Mouse (Mus musculus): ENCODE data around the gene Usp43. TPM values are rescaled to one million over a fixed set of nuclear protein-coding genes. Genes with fewer than 3 reads are reported as not detected.

Gene Usp43
- total RNA-seq (2021): 10 to 100 TPM; 20.5 to 25.4 TPM

GRCm38 (mm10) chr11:67921827-67922754 lies at the start of gene Usp43:
TSS of gene Usp43 (minus strand) at chr11:67922153.
- peak in 1 of 2 experiments; percentile 88 for DNase-seq (ENCODE audit: extremely low spot score in 1 of 2, low spot score in 2 of 2)
- intact Hi-C loops (cut with DNase I): loop anchor here (2.0 to 5.0 kb wide), 2 partner anchors 35 to 101 kb away; no protein-coding TSS in a partner anchor

GRCm38 (mm10) chr11:67967831-67968230 lies 45.9 kb upstream of the Usp43 start:
- intact Hi-C loops (cut with DNase I): no loop called here
- no peak for DNase-seq (ENCODE audit: extremely low spot score in 1 of 2, low spot score in 2 of 2)

- intact Hi-C loops (cut with DNase I): no loop called here
- peak; percentile 91 to 97 for DNase-seq (ENCODE audit: extremely low spot score in 1 of 2, low spot score in 2 of 2)
Measured at GRCm38 (mm10) chr11:67965905-67966878, 44.2 kb upstream of the Usp43 start, which contains the start of gene Stx8. TSS of gene Stx8 (plus strand) at chr11:67966193.

- intact Hi-C loops (cut with DNase I): no loop called here
- peak; percentile 86 to 89 for DNase-seq (ENCODE audit: extremely low spot score in 1 of 2, low spot score in 2 of 2)
Measured at GRCm38 (mm10) chr11:67965242-67965883, 43.4 kb upstream of the Usp43 start, which contains the start of gene Cfap52. TSS of gene Cfap52 (minus strand) at chr11:67965651.

GRCm38 (mm10) chr11:67964110-67964509 lies 42.2 kb upstream of the Usp43 start:
- intact Hi-C loops (cut with DNase I): no loop called here
- DNase-seq (ENCODE audit: extremely low spot score in 1 of 2, low spot score in 2 of 2): no peak

GRCm38 (mm10) chr11:67954413-67954812 lies 32.5 kb upstream of the Usp43 start:
- intact Hi-C loops (cut with DNase I): no loop called here

GRCm38 (mm10) chr11:67953604-67954003 lies 31.7 kb upstream of the Usp43 start:
- DNase-seq (ENCODE audit: extremely low spot score in 1 of 2, low spot score in 2 of 2): no peak

More at GRCm38 (mm10) chr11:67954413-67954812, 32.5 kb upstream of the Usp43 start:
- no peak for DNase-seq (ENCODE audit: extremely low spot score in 1 of 2, low spot score in 2 of 2)

GRCm38 (mm10) chr11:67949475-67949874 lies 27.5 kb upstream of the Usp43 start:
- no peak for DNase-seq (ENCODE audit: extremely low spot score in 1 of 2, low spot score in 2 of 2)
- intact Hi-C loops (cut with DNase I): no loop called here

More at GRCm38 (mm10) chr11:67953604-67954003, 31.7 kb upstream of the Usp43 start:
- intact Hi-C loops (cut with DNase I): no loop called here

- no peak for DNase-seq (ENCODE audit: extremely low spot score in 1 of 2, low spot score in 2 of 2)
- intact Hi-C loops (cut with DNase I): no loop called here
Measured at GRCm38 (mm10) chr11:67948229-67948628, 26.3 kb upstream of the Usp43 start.

GRCm38 (mm10) chr11:67932156-67932555 lies 10.2 kb upstream of the Usp43 start:
- DNase-seq (ENCODE audit: extremely low spot score in 1 of 2, low spot score in 2 of 2): no peak
- intact Hi-C loops (cut with DNase I): no loop called here

- intact Hi-C loops (cut with DNase I): no loop called here
Measured at GRCm38 (mm10) chr11:67926348-67927055, 4.5 kb upstream of the Usp43 start.

GRCm38 (mm10) chr11:67925000-67925399 lies 3.0 kb upstream of the Usp43 start:
- intact Hi-C loops (cut with DNase I): loop anchor here (5.0 kb wide), 1 partner anchor 38 kb away; no protein-coding TSS in a partner anchor
- peak in 1 of 2 experiments; percentile 32 for DNase-seq (ENCODE audit: extremely low spot score in 1 of 2, low spot score in 2 of 2)

More at GRCm38 (mm10) chr11:67926348-67927055, 4.5 kb upstream of the Usp43 start:
- peak in 1 of 2 experiments; percentile 16 for DNase-seq (ENCODE audit: extremely low spot score in 1 of 2, low spot score in 2 of 2)

GRCm38 (mm10) chr11:67923720-67924119 lies 1.8 kb upstream of the Usp43 start:
- DNase-seq (ENCODE audit: extremely low spot score in 1 of 2, low spot score in 2 of 2): no peak
- intact Hi-C loops (cut with DNase I): loop anchor here (2.0 to 5.0 kb wide), 2 partner anchors 36 to 103 kb away; no protein-coding TSS in a partner anchor

GRCm38 (mm10) chr11:67922755-67923125 lies 787 bp upstream of the Usp43 start:
- DNase-seq (ENCODE audit: extremely low spot score in 1 of 2, low spot score in 2 of 2): peak; percentile 65 to 83
- intact Hi-C loops (cut with DNase I): loop anchor here (2.0 to 5.0 kb wide), 2 partner anchors 35 to 102 kb away; no protein-coding TSS in a partner anchor

- DNase-seq (ENCODE audit: extremely low spot score in 1 of 2, low spot score in 2 of 2): peak in 1 of 2 experiments; percentile 67
- intact Hi-C loops (cut with DNase I): loop anchor here (5.0 kb wide), 1 partner anchor 34 kb away; no protein-coding TSS in a partner anchor
Measured at GRCm38 (mm10) chr11:67921091-67921826, 694 bp downstream of the Usp43 start.

GRCm38 (mm10) chr11:67920226-67920960 lies 1.6 kb downstream of the Usp43 start:
- intact Hi-C loops (cut with DNase I): loop anchor here (5.0 kb wide), 1 partner anchor 33 kb away; no protein-coding TSS in a partner anchor
- DNase-seq (ENCODE audit: extremely low spot score in 1 of 2, low spot score in 2 of 2): no peak

Measured in left cerebral cortex, postnatal 10 days (tissue).